Mouse (Mus musculus): Measurements from ENCODE around the gene Uvrag.

DNA sequence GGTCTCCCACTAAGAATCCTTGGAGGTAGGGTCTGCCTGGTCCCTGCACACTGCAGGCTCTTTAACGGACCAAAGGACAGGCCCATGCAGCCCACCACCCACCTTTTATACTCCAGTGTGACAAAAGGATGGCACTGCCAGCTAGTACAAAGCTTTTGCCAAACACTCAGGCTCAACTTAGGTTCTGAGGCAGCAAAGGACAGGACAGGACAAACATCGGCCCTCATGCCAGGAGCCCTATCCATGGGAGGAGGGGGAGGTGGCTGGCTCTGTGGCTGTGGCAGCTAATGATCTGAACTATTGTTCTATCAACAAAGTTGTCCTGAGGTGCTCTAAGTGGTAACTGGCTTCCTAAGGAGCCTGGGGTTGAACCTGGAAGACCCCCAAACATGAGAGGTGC, 18.5 kb upstream of the Uvrag start:
- TF ChIP-seq CTCF (IDR thresholded peaks at IDR 0.05; ENCODE audit: low read depth, low read length): no peak
- TF ChIP-seq TAL1 (conservative IDR thresholded peaks at IDR 0.05; ENCODE audit: low read depth, low read length): no peak
- no peak for TF ChIP-seq POLR2AphosphoS5 (IDR thresholded peaks at IDR 0.05; ENCODE audit: insufficient replicate concordance, low read depth, low read length)
- no peak for TF ChIP-seq GATA1 (IDR thresholded peaks at IDR 0.05; ENCODE audit: borderline replicate concordance, low read length)

Measured in G1E (cell line).